Mouse (Mus musculus) cortical plate, adult 2 months (tissue): ENCODE measurements at regions not wholly inside any gene's neighbourhood (a gene's known extent, or its start where the extent isn't known, plus 50 kb on each side); places are given as distances from the start of the nearest gene placed in this dataset.

Experiments used
- CTCF ChIP-seq: fragments of 200-500 bp; IDR thresholded peaks from 2 replicates; pipeline ENCODE4 v1.5.1; 2011; ENCODE audit warnings: mild to moderate bottlenecking, control low read depth, low read length; ENCODE audit not compliant: insufficient read depth; ENCODE audit errors: extremely low read depth
- POLR2A ChIP-seq: fragments of 200-500 bp; IDR thresholded peaks from 2 replicates; pipeline ENCODE4 v1.6.1; 2011; ENCODE audit warnings: mild to moderate bottlenecking, low read length, control low read depth; ENCODE audit not compliant: insufficient read depth; ENCODE audit errors: extremely low read depth

DNA sequence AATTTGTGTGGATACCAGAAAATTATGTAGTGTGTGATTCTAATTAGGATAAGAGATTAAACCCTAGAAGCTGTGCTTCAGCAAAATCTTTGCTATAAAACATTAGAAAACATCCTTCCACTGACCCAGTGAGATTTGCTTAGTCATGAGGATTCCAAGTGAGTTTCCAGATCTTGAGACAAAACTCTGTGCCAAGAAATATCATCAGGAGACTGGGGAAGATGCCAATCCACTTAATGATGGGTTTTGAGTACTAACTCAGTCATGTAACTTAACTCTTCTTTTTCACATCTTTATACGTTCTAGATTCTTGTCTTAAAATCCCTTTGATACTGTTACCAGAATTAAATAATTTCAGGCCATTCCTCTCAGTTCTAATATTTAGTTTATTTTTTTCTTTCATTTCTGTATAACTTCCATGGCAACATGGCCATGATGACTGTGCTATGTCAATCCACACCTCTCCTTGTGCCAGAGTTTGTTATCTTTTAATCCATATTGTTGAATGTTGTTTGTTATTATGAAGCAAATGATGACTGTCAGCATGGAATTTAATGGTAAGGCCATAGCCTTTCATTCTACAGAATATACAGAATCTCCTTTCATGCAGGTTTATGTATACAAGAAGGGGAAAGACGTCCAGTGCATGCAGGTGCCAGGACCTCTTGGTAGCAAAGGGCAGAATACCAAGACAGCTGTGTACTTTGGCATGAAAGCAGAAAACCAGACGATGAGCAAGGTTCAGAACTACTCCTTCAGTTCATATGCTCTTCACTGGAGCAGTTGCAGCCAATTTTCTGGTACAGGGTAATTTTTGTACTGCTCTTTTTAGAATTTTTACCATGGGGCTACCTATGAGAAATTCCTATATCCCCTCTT is 599.7 kb upstream of the Adamts5 start:
- TF ChIP-seq CTCF (no peak), POLR2A (no peak)
